Mouse (Mus musculus): Measurements from ENCODE around the gene Cwc27. TPM values are rescaled to one million over a fixed set of nuclear protein-coding genes. Genes with fewer than 3 reads are reported as not detected.

Cwc27 gene
- polyA plus RNA-seq, 2 experiments, result 14.9 to 24.4 TPM

GRCm38 (mm10) chr13:104629621-104630020 is 187.3 kb downstream of the Cwc27 start:
- Histone ChIP-seq H3K4me2 (replicated peaks; ENCODE audit: low read depth, low read length, severe bottlenecking) (no peak overlapping the region), H3K27ac (replicated peaks; ENCODE audit: low read depth, low read length) (no peak overlapping the region), H3K4me1 (ENCODE audit: control insufficient read depth, insufficient read depth, low read length) (peaks cover 13% of the 10 kb centered on the region), H3K9me3 (ENCODE audit: control insufficient read depth, low read length) (no peaks in the 10 kb centered on the region), H3K36me3 (ENCODE audit: control insufficient read depth, insufficient read depth, low read length) (peaks cover 8% of the 10 kb centered on the region), H3K4me3 (replicated peaks; ENCODE audit: low read length) (no peak overlapping the region), H3K27me3 (ENCODE audit: control insufficient read depth, insufficient read depth, low read length) (no peaks in the 10 kb centered on the region), H3K9ac (ENCODE audit: low read depth, low read length, severe bottlenecking) (no peak overlapping the region)
- ATAC-seq (ENCODE audit: low FRiP score, low read depth) (no peak), DNase-seq (ENCODE audit: low spot score) (no peak)
- WGBS, result 87% methylated on average over 11 of the region's 11 CpGs
- no peak for TF ChIP-seq POLR2A (IDR thresholded peaks at IDR 0.05; ENCODE audit: borderline replicate concordance, extremely low read depth, insufficient read depth, insufficient read length)

- no peaks in the 10 kb centered on the region for H3K27me3 ChIP-seq (ENCODE audit: control insufficient read depth, insufficient read depth, low read length)
- H3K9me3 ChIP-seq (ENCODE audit: control insufficient read depth, low read length), result no peaks in the 10 kb centered on the region
- no peak overlapping the region for H3K4me2 ChIP-seq (replicated peaks; ENCODE audit: low read depth, low read length, severe bottlenecking)
- TF ChIP-seq POLR2A (IDR thresholded peaks at IDR 0.05; ENCODE audit: borderline replicate concordance, extremely low read depth, insufficient read depth, insufficient read length), result no peak
- no peak overlapping the region for H3K4me3 ChIP-seq (replicated peaks; ENCODE audit: low read length)
- H3K4me1 ChIP-seq (ENCODE audit: control insufficient read depth, insufficient read depth, low read length), result peaks cover 13% of the 10 kb centered on the region
- 60% methylated on average over 4 of the region's 4 CpGs for WGBS
- ATAC-seq (ENCODE audit: low FRiP score, low read depth) (no peak), DNase-seq (ENCODE audit: low spot score) (no peak)
- H3K9ac ChIP-seq (ENCODE audit: low read depth, low read length, severe bottlenecking), result no peak overlapping the region
- peaks cover 8% of the 10 kb centered on the region for H3K36me3 ChIP-seq (ENCODE audit: control insufficient read depth, insufficient read depth, low read length)
- no peak overlapping the region for H3K27ac ChIP-seq (replicated peaks; ENCODE audit: low read depth, low read length)
Observed at GRCm38 (mm10) chr13:104628019-104628418, 188.9 kb downstream of the Cwc27 start.

DNA sequence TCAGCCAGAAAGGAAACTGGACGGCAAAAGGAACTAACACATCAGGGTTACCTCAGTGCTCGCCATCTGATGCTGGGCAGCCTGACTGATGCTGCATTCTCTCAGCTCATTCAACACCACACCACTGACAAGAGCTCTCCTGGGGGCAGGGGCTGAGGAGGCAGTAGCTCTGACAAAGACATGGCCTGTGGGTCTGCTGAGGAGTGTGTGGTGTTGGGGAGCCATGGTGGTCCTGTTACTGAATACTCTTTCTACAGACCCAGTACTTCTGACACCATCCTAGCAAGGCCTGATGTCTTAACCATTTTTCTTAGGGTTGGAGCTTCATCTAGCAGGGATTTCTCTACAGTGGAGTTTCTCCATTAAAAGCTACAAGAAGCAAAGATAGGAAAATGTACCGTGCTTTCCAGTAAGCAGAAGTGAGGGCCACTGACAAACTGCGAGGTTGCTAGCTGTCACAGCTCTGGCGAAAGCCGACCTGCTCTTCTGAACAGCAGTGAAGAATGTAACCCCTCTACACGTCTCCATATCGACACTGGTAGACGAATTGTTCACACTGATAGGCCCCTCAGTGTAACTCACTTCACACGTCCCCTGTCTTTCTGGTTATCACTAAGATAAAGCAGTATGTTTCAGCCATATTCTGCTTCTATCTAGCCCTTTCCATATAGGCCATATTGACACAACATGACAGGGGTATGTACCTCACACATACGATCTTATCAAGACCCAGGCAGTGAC is 189.6 kb downstream of the Cwc27 start:
- ATAC-seq (ENCODE audit: low FRiP score, low read depth) (no peak), DNase-seq (ENCODE audit: low spot score) (no peak)
- H3K36me3 ChIP-seq (ENCODE audit: control insufficient read depth, insufficient read depth, low read length), result peaks cover 8% of the 10 kb centered on the region
- no peak overlapping the region for H3K27ac ChIP-seq (replicated peaks; ENCODE audit: low read depth, low read length)
- no peak overlapping the region for H3K4me2 ChIP-seq (replicated peaks; ENCODE audit: low read depth, low read length, severe bottlenecking)
- no peaks in the 10 kb centered on the region for H3K27me3 ChIP-seq (ENCODE audit: control insufficient read depth, insufficient read depth, low read length)
- no peak for TF ChIP-seq POLR2A (IDR thresholded peaks at IDR 0.05; ENCODE audit: borderline replicate concordance, extremely low read depth, insufficient read depth, insufficient read length)
- H3K4me1 ChIP-seq (ENCODE audit: control insufficient read depth, insufficient read depth, low read length), result peaks cover 8% of the 10 kb centered on the region
- H3K9ac ChIP-seq (ENCODE audit: low read depth, low read length, severe bottlenecking), result no peak overlapping the region
- H3K9me3 ChIP-seq (ENCODE audit: control insufficient read depth, low read length), result no peaks in the 10 kb centered on the region
- no peak overlapping the region for H3K4me3 ChIP-seq (replicated peaks; ENCODE audit: low read length)
- WGBS, result 81% methylated on average over 11 of the region's 11 CpGs

- Histone ChIP-seq H3K9ac (ENCODE audit: low read depth, low read length, severe bottlenecking) (no peak overlapping the region), H3K27me3 (ENCODE audit: control insufficient read depth, insufficient read depth, low read length) (no peaks in the 10 kb centered on the region), H3K4me1 (ENCODE audit: control insufficient read depth, insufficient read depth, low read length) (no peaks in the 10 kb centered on the region), H3K4me2 (replicated peaks; ENCODE audit: low read depth, low read length, severe bottlenecking) (no peak overlapping the region), H3K9me3 (ENCODE audit: control insufficient read depth, low read length) (no peaks in the 10 kb centered on the region), H3K36me3 (ENCODE audit: control insufficient read depth, insufficient read depth, low read length) (no peaks in the 10 kb centered on the region), H3K4me3 (replicated peaks; ENCODE audit: low read length) (no peak overlapping the region), H3K27ac (replicated peaks; ENCODE audit: low read depth, low read length) (no peak overlapping the region)
- WGBS, result 65% methylated on average over 12 of the region's 12 CpGs
- no peak for DNase-seq (ENCODE audit: low spot score)
- ATAC-seq (ENCODE audit: low FRiP score, low read depth), result peak; percentile 45; the same call in 1 of the 2 replicates
- no peak for TF ChIP-seq POLR2A (IDR thresholded peaks at IDR 0.05; ENCODE audit: borderline replicate concordance, extremely low read depth, insufficient read depth, insufficient read length)
Observed at GRCm38 (mm10) chr13:104623130-104623891, 193.6 kb downstream of the Cwc27 start.

DNA sequence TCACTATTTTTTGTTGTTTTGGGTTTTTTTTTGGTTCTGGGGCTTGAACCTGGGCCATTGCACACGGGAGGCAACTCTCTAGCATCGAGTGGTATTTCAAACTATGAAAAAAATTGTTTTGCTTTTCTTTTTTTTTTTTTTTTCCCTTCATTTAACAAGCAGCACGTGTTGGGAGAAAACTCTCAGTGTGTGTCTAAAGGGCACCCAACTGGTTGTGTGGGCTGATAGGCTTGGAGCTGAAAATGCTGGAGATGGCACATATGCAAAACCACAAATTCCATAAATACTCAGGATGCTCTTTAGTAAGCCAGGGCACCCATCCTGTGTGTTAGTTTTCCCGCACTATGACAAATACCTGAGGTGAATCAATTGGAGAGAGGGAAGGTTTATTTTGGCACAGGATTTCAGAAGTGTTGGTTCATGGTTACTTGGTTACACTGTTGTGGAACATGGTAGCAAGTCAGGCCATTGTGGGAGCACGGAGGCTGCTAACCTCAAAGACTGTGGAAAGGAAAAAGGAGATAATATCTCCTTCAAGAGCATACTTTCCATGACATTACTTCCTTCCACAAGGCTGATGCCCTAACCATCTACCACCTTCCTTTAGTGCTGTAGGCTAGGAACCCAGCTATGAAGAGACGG is 194.7 kb downstream of the Cwc27 start:
- H3K9me3 ChIP-seq (ENCODE audit: control insufficient read depth, low read length), result no peaks in the 10 kb centered on the region
- no peak overlapping the region for H3K4me2 ChIP-seq (replicated peaks; ENCODE audit: low read depth, low read length, severe bottlenecking)
- H3K27me3 ChIP-seq (ENCODE audit: control insufficient read depth, insufficient read depth, low read length), result no peaks in the 10 kb centered on the region
- TF ChIP-seq POLR2A (IDR thresholded peaks at IDR 0.05; ENCODE audit: borderline replicate concordance, extremely low read depth, insufficient read depth, insufficient read length), result no peak
- no peak overlapping the region for H3K4me3 ChIP-seq (replicated peaks; ENCODE audit: low read length)
- ATAC-seq (ENCODE audit: low FRiP score, low read depth) (no peak), DNase-seq (ENCODE audit: low spot score) (no peak)
- no peaks in the 10 kb centered on the region for H3K4me1 ChIP-seq (ENCODE audit: control insufficient read depth, insufficient read depth, low read length)
- H3K27ac ChIP-seq (replicated peaks; ENCODE audit: low read depth, low read length), result no peak overlapping the region
- 84% methylated on average over 6 of the region's 6 CpGs for WGBS
- H3K36me3 ChIP-seq (ENCODE audit: control insufficient read depth, insufficient read depth, low read length), result no peaks in the 10 kb centered on the region
- no peak overlapping the region for H3K9ac ChIP-seq (ENCODE audit: low read depth, low read length, severe bottlenecking)
